Mouse (Mus musculus) heart, adult 2 months (tissue): ENCODE measurements around the gene Ppp2r5c.

Source experiments
- EP300 ChIP-seq: fragments of 200-500 bp; IDR thresholded peaks from 2 replicates; pipeline ENCODE4 v1.6.1; 2011; ENCODE audit warnings: low read depth, low read length, control low read depth; ENCODE audit not compliant: insufficient read depth
- POLR2A ChIP-seq: fragments of 200-500 bp; IDR thresholded peaks from 2 replicates; pipeline ENCODE4 v1.6.1; 2011; ENCODE audit warnings: mild to moderate bottlenecking, low read depth, low read length, control low read depth; ENCODE audit not compliant: insufficient read depth

GRCm38 (mm10) chr12:110550364-110550763, 103.4 kb downstream of the Ppp2r5c start:
- TF ChIP-seq POLR2A (no peak), EP300 (no peak)
